Mouse (Mus musculus) left cerebral cortex, postnatal 36 days (tissue): ENCODE data around the gene Nadk2. TPM values are rescaled to one million over a fixed set of nuclear protein-coding genes. Genes with fewer than 3 reads are reported as not detected.

ENCODE experiments used
- DNase-seq, 2 experiments: peaks; one replicate each; pipeline ENCODE4 v3.0.0; 2021 to 2022; ENCODE audit warnings: low spot score in 2 of 2, mixed read lengths in 1 of 2
- intact Hi-C: fragments of 180-260 bp; cut with DNase I; formaldehyde crosslinking; loops from one replicate; pipeline ENCODE4 v1.15.1; 2025
- total RNA-seq, 2 experiments: library from RNA; stranded (reverse); gene quantifications; 2 replicates each; pipeline ENCODE4 v1.2.3; 2021

Gene Nadk2
- 10 to 100 TPM; 47.6 to 48.2 TPM for total RNA-seq

- peak; percentile 97 for DNase-seq
- intact Hi-C loops, result no loop called here
Measured at GRCm38 (mm10) chr15:9070912-9071555, at the start of gene Nadk2. Gene Nadk2 (plus strand): TSS chr15:9071260.

- DNase-seq, result no peak
- intact Hi-C loops, result no loop called here
Measured at GRCm38 (mm10) chr15:9055704-9056103, 15.4 kb upstream of the Nadk2 start.

DNA sequence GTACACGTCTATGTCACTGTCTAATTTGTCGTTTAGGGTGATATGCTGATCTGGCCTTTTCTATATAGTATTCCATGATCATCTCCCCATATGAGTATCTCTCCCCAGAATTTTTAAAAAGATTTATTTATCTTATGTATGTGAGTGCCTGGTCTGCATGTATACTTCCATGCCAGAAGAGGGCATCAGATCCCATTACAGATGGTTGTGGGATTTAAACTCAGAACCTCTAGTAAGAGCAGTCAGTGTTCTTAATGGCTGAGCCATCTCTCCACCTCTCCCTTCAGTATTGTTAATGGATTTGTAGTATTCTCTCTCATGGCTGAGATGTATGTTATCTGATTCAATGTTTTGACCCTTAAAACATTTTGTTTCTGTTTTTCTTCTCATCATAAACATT lies 11.2 kb upstream of the Nadk2 start:
- intact Hi-C loops, result no loop called here
- no peak for DNase-seq

- intact Hi-C loops, result no loop called here
- DNase-seq, result no peak
Measured at GRCm38 (mm10) chr15:9061150-9061882, 9.7 kb upstream of the Nadk2 start.

- intact Hi-C loops, result no loop called here
- no peak for DNase-seq
Measured at GRCm38 (mm10) chr15:9068881-9069280, 2.2 kb upstream of the Nadk2 start.

DNA sequence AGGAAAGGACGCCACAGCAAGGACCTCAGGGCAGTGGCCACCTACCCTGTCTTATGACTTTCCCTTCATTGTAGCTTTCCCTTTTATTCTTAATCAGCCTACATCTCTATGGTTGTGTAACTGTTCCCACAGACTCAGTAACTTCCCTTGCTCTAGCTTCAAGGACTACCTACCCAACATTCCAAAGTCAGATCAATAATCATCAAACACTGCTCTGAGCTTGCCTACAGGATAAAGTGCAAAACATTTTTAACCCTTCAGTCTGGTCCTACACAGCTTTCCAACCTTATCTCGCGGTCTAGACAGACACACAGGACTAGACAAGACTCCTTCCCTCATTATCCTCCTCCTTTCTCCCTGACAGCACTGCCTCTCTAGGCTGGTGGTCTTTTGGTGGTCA lies 707 bp upstream of the Nadk2 start:
- no peak for DNase-seq
- intact Hi-C loops, result no loop called here

- peak; percentile 40 to 48 for DNase-seq
- intact Hi-C loops, result no loop called here
Measured at GRCm38 (mm10) chr15:9071556-9072544, 790 bp downstream of the Nadk2 start.

DNA sequence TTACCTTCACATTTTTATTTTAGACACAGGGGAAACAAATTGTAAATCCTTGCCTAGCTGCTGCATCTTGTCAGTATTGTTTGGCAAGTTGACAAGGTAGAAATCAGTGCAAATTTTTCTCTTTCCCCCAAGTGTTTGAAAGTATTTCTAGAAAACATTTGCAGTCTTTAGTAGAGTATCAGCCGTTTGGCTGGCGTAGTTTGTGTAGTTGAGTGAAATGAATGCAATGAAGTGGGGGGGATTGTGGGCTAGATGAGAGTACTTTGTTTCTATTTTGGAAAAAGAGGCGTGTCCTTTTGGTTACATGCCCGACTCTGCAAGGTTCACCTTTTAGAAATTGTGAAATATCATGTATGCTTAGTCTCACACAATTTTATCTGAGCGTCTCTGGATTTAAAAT lies 1.6 kb downstream of the Nadk2 start:
- intact Hi-C loops, result no loop called here
- DNase-seq, result no peak

DNA sequence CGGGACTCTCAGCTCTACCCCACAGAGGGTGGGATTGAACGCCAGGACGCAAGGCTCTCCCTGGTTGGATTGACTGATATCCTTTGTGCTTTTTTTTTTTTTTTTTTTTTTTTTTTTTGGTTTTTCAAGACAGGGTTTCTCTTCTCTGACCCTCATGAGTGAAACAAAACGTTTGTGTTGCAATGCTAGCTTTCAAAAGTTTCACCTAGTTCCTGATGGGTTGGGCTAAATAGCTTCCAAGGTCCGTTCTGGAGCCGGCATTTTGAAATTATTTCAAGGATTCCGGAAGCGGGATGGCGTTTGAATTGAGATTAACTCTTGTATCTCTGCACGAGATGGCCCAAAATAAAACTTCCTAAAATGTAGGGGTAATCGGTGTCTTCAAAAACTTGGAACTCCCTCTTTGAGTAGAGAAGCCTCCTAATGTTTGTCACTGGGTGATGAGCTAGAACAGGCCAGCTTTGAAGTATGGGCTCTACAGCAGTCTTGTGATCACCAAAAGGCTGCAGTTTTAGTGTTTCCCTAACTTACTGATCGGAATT lies 2.1 kb downstream of the Nadk2 start:
- intact Hi-C loops, result no loop called here
- DNase-seq, result no peak

- DNase-seq, result no peak
- intact Hi-C loops, result no loop called here
Measured at GRCm38 (mm10) chr15:9073684-9074083, 2.6 kb downstream of the Nadk2 start.

GRCm38 (mm10) chr15:9074139-9074538 lies 3.1 kb downstream of the Nadk2 start:
- intact Hi-C loops, result no loop called here
- DNase-seq, result no peak

DNA sequence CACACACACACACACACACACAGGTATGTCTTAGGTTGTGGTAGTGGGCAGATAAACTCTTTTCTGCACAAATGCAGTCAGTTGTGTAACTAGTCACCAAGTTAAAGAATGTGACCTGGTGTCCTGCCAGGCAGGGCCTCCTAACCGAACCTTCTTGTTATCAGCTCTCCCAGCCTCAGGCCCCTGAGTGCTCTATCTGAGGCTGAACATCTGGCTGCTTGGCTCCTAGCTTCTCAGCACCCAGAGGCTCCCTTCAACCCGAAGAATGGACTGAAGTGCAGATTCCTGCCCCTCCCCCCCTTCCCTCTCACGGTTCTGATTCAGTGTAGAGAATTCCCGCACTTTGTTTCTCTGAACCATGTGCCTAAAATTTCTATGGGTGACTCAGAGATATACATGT lies 3.6 kb downstream of the Nadk2 start:
- DNase-seq, result no peak
- intact Hi-C loops, result no loop called here

- intact Hi-C loops, result no loop called here
- DNase-seq, result no peak
Measured at GRCm38 (mm10) chr15:9075608-9076200, 4.6 kb downstream of the Nadk2 start.

- intact Hi-C loops, result no loop called here
Measured at GRCm38 (mm10) chr15:9078481-9079300, 7.6 kb downstream of the Nadk2 start.

DNA sequence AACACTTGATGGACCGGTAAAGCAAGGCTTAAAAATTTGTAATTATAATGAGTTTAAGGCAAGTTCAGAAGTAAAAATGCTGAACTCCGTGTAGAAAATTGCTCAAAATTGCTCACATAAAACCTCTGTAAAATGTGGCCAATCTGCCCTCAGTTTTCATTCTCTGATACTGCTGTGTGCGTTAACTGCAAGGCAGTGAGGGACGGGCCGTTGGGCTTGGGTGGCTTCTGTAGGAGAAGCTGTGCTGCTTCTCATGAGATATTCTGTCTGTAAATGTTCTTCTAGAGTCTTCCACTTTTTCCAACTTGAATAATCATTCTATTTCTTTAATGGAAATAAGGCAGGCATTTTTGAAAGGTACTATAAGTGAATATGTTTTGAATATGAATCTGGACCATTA lies 8.6 kb downstream of the Nadk2 start:
- intact Hi-C loops, result no loop called here
- no peak for DNase-seq

More at GRCm38 (mm10) chr15:9078481-9079300, 7.6 kb downstream of the Nadk2 start:
- no peak for DNase-seq

DNA sequence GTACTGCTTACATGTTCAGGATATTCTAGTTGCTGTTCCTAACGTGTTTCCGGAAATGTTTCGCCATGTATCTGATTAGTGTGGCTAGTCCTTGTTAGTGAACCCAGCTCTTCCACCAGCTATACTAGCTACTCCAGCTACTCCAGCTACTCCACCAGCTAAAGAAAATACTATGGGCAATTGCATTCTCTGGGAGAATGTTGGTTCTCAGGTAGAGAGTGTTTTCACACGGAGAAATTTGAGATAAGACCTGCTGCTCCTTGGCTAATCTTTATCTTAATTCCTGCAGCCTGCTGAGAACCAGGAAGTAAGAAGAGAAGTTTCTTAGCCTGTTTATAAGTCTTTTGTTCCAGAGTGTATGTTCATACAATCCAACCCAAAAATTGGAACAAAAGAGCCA lies 9.1 kb downstream of the Nadk2 start:
- intact Hi-C loops, result no loop called here
- no peak for DNase-seq

GRCm38 (mm10) chr15:9081294-9081693 lies 10.2 kb downstream of the Nadk2 start:
- intact Hi-C loops, result no loop called here
- DNase-seq, result no peak

GRCm38 (mm10) chr15:9082753-9083152 lies 11.7 kb downstream of the Nadk2 start:
- no peak for DNase-seq
- intact Hi-C loops, result no loop called here

DNA sequence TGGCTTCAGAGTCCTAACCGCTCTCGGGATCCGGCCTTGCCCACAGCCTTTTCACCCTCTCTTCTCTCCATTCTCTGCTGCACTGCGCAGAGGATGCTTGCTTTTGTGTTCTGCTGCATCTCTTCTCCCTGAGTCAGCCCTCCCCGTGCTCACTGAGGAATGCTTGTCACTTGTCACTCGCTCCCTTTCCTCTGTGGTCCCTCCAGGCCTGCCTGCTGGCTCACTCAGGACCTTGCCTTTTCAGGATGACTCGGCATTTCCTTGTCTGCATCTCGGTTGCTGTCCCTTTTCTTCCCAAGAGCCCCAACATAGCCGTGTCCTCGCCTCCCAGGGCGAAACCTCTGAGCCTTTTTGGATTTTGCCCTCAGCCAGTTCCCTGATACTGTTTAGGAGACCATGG lies 15.8 kb downstream of the Nadk2 start:
- no peak for DNase-seq

More for the DNA sequence above, 15.8 kb downstream of the Nadk2 start:
- intact Hi-C loops, result no loop called here
